Mouse (Mus musculus) bone marrow, adult 2 months (tissue): Measurements from ENCODE around the gene Sema3b.
"Not testable (repeated sequence)": the region's sequence is repeated elsewhere in the genome, so short reads cannot be mapped to it uniquely, and the experiment has no call there.

Experiments used
- CTCF ChIP-seq: fragments of 200-500 bp; IDR thresholded peaks from 2 replicates; pipeline ENCODE4 v1.5.1; 2011; ENCODE audit warnings: low read length, control low read depth; ENCODE audit not compliant: control insufficient read depth, insufficient read depth
- POLR2A ChIP-seq: fragments of 200-500 bp; IDR thresholded peaks from 2 replicates; pipeline ENCODE4 v1.6.1; 2011; ENCODE audit warnings: low read depth, mild to moderate bottlenecking, control low read depth, low read length, borderline replicate concordance; ENCODE audit not compliant: control insufficient read depth

- TF ChIP-seq CTCF, POLR2A: not testable (repeated sequence)
Observed at GRCm38 (mm10) chr9:107565556-107565955, 43.5 kb downstream of the Sema3b start.
